Mouse (Mus musculus): ENCODE data around the gene Ankrd44. TPM values are rescaled to one million over a fixed set of nuclear protein-coding genes. Genes with fewer than 3 reads are reported as not detected.
"Not testable (repeated sequence)": the region's sequence is repeated elsewhere in the genome, so short reads cannot be mapped to it uniquely, and the experiment has no call there.

The Ankrd44 gene
- total RNA-seq (2021): 10 to 100 TPM; 12.1 to 12.8 TPM

DNA sequence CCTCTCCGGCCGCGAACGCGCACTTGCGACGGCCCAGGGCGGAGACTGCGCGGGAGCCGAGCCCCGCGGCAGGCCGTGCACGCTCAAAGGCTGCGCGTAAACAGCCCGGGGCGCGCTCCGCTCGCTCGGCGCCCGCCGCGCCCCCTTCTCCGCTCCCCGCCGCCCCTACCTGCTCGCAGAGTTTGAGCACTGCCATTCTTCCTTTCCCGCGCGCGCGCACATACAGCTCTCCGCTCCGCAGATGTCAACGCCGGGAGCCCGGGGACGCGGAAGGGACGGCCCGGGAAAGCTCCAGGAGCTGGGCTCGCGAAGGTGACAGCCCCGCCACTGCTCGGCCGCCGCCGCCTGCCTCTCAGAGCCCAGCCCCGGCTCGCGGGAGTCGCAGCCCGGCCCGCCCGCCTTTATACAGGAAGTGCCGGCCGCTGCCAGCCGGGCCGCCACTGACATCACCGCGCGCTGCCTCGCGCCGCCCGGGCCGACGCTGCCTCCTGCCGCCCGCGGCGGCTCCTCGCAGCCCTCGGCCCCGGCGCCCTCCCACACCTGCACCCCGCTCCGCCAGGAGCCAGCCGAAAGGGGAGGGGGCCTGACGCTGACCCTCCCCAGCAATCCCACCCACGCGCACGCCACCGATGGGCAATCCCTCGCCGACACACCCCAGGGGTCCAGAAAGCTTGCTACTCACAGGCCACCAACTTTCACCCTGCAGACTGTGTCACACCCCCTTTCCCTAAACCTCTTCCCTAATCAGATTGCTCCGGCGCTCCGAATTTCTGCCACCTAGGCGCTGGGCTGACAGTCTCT is at the start of gene Ankrd44:
TSS of gene Ankrd44 (minus strand) at position 417 of the 801 bp plus-strand sequence.
- intact Hi-C loops (cut with DNase I): loop anchor here (1.0 to 5.0 kb wide), 4 partner anchors 51 to 259 kb away; no protein-coding TSS in a partner anchor
- peak; percentile 77 for DNase-seq (ENCODE audit: low spot score)

DNA sequence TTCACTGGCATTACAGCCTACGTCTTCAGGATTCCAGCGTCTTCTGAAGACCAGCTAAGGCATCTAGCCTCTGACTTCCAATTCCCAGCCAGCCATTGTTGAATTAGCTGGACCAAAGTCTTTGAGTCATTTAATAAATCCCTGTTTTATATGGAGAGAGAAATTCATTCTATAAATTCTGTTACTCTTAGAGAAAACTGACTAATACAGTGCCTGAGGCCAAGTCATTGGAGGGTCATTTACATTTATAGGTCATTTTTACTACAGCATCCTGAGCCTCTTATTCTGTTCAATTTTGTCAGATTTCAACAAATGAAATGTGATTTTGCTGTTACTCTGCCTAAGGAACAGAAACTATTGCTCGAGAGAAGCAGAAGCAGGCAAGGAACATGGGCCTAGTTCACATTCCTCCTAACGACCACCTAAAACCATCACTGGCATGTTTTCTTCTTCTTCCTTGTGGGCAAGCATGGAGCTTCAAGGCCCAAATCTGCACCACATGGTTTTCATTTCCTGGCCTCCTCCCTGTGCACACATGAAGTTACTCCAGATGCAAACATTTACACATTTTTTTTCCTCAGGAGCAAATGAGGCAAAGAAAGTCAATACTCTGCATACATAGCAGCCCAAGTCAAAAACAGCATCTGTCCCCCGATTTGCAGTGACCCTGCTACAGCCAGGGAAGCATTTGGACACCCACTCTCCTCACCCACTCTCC is 45.7 kb upstream of the Ankrd44 start:
- intact Hi-C loops (cut with DNase I): loop anchor here (10.0 kb wide), 1 partner anchor 537 kb away; the partner anchor contains the start of gene Gtf3c3
- no peak for DNase-seq (ENCODE audit: low spot score)

DNA sequence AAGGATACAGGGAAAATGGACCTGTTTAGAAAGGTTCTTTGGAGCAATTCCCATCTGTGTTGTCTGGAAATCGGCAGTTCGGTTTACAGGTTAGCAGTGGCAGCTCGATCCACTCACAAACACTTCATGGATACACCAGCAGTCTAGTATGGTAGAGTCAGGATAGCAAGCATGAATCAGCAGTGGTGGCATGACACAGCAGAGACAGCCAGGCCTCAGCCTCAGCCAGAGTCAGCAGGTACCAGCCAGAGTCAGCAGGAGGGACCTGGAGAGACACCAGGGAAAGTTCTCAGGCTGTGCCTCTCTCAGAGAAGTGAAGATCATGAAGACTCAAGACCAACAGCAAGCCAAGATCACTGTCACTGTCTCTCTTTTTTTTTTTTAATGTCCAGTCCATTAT is 40.7 kb upstream of the Ankrd44 start:
- intact Hi-C loops (cut with DNase I): no loop called here
- no peak for DNase-seq (ENCODE audit: low spot score)

DNA sequence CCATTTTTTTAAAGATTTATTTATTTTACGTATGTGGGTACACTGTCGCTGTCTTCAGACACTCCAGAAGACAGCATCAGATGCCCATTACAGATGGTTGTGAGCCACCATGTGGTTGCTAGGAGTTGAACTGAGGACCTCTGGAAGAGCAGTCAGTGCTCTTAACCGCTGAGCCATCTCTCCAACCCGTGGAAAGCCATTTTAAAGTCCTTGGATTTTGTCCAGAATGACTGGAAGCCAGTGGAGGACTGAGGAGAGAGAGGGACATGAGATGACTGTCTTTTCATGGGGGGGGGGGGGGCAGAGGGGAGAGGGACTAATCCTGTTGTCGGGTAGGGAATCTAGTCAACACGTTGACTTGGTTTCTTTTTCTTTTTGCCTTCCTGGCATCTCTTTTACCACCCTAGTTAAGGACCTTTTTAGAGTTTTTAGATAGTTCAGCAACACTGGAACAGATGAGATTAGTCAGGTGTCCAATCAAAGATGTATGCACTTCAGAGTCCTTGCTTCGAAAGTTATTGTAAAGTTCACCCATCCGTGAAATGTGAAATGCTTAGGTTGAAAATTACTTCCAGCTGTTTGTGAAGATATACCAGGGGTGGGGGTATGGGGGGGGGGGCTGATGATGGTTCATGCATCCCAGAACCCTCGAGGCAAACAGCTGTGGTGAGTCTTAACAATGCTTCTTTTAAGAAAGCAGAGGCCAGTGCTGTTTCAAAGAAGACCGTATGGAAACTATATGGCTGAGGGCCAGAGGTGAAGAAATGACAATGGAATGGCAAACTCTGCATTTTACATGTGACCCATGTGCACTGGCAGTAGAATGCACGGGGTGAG is 39.2 kb upstream of the Ankrd44 start:
- no peak for DNase-seq (ENCODE audit: low spot score)
- intact Hi-C loops (cut with DNase I): no loop called here

DNA sequence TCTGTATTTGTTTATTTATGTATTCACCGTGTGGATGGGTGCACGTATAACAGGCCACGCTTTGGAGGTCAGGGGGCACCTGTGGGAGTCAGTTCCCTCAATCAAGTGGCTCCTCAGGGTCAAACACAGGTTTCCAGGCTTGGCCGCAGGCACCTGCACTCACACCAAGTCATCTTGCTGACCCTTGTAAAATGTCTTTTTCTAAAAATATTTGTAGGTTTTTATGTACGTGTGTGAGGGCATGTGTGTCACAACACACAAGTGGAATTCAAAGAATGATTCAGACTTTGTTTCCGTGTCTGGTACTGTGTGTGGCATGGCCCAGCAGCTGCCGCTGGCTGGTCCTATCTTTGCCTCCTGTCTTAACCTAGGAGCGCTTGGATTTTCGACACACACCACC is 35.5 kb upstream of the Ankrd44 start:
- intact Hi-C loops (cut with DNase I): no loop called here

DNA sequence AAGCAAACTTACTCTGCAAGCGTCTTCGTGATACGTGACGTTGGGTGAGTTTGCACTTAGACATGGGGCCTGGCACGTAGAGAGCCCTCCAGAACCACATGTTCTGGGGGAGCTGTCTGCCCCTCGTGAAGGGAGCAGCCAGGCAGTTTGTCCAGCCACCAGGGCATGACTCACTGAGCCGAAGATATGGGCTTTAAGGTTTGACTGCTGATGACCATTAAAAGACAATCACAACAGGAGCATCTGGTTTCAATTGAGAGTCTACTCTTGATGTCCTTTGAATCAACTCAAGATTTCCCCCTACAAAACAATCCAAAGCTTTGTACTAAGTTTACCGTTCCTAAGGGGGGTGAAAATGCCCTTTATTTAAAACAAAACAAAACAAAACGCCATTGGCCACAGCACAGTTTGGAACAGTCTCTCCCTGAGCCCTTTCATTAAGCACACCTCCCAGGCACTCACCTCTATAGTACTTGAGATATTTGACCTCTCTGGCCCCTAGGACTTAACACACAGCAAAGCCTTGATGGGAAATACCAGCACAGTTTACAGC is 34.5 kb upstream of the Ankrd44 start:
- no peak for DNase-seq (ENCODE audit: low spot score)
- intact Hi-C loops (cut with DNase I): no loop called here

More for the DNA sequence above, 35.5 kb upstream of the Ankrd44 start:
- no peak for DNase-seq (ENCODE audit: low spot score)

DNA sequence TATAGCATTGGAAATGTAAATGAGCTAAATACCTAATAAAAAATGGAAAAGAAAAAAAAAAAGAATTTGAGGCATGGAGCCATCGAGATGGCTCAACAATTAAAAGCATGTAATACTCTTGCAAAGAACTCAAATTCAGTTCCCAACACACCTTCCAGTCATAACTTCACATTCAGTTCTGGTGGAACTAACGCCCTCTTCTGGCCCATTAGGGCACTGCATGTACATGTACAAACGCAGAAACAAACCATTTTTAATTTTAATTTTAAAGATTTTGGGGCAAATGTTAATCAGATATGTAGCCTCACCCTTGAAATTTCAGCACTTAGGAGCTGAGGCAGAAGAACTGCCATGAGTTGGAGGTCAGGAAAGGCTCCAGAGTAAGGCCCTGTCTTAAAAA is 32.3 kb upstream of the Ankrd44 start:
- intact Hi-C loops (cut with DNase I): no loop called here
- no peak for DNase-seq (ENCODE audit: low spot score)

DNA sequence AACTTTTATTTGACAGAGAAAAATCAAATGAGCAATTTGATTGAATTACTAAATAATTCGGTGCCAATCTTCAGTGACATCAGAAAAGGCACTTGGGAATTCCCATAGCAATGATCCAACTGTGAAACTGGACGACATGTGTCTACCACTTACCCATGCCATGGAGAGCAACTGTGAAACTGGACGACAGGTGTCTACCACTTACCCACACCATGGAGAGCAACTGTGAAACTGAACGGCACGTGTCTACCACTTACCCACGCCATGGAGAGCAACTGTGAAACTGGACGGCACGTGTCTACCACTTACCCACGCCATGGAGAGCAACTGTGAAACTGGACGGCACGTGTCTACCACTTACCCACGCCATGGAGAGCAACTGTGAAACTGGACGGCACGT is 30.8 kb upstream of the Ankrd44 start:
- DNase-seq (ENCODE audit: low spot score); intact Hi-C loops (cut with DNase I): not testable (repeated sequence)

DNA sequence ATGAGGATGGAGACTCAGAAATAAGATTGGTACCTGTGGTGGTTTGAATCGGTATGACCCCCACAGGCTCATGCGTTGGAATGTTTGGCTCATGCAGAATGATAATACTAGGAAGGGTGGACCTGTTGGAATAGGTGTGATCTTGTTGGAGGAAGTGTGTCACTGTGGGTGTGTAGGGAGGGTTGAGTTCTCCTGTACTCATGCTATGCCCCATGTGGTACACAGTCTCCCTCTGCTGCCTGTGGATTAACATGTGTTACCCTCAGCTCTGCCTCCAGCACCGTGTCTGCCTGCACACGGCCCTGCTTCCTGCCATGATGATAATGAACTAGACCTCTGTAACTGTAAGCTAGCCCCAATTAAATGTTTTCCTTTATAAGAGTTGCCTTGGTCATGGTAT is 28.7 kb upstream of the Ankrd44 start:
- intact Hi-C loops (cut with DNase I): no loop called here
- no peak for DNase-seq (ENCODE audit: low spot score)

DNA sequence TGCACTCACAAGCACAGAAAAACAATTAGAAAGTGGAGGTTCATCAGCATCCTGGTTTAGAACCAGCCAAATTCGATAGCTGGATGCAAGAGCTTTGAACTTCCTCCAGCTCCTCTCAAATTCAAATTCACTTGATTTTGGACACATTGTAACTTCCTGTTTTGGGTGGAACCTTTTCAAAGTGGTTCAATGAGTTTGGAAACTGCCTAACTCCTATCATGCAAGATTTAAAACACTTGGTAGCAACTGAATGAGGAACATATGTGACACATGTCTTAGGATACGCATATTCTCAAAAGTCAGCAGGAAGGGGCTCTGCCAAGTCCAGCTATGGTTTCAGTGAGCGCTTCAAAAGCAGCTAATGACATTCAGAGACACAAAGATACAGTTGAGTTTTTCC is 18.5 kb upstream of the Ankrd44 start:
- intact Hi-C loops (cut with DNase I): no loop called here

DNA sequence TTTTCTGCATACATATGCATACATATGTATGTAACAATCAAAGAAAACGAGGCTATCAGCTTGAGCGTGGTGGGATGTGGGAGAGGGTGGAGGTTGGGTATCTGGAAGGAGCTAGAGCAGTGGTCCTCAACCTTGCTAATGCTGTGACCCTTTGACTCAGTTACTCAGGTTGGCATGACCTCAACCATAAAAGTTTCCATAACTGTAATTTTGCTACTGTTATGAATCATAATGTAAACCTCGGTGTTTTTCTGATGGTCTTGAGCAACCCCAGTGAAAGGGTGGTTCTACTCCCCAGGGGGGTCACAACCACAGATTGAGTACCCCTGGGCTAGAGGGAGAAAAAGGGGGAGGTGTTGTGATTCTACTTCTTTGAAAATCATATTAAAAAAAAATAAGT is 9.3 kb upstream of the Ankrd44 start:
- DNase-seq (ENCODE audit: low spot score): no peak
- intact Hi-C loops (cut with DNase I): no loop called here

More for the DNA sequence above, 18.5 kb upstream of the Ankrd44 start:
- no peak for DNase-seq (ENCODE audit: low spot score)

DNA sequence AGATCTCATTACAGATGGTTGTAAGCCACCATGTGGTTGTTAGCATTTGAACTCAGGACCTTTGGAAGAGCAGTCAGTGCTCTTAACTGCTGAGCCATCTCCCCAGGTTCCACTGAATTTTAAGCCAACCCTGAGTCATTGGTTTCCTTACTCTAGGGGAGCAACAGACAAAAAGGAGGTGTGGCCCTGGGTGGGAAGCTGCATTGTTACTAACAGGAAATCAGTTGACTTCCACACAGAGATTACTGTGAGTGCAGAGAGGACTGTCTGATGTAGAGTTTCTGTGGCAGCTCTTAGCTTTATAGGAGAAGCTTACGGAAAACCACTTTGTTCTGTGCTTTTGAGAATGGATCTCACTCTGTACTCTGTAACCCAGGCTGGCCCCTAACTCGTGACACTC is 8.7 kb upstream of the Ankrd44 start:
- intact Hi-C loops (cut with DNase I): no loop called here
- DNase-seq (ENCODE audit: low spot score): no peak

DNA sequence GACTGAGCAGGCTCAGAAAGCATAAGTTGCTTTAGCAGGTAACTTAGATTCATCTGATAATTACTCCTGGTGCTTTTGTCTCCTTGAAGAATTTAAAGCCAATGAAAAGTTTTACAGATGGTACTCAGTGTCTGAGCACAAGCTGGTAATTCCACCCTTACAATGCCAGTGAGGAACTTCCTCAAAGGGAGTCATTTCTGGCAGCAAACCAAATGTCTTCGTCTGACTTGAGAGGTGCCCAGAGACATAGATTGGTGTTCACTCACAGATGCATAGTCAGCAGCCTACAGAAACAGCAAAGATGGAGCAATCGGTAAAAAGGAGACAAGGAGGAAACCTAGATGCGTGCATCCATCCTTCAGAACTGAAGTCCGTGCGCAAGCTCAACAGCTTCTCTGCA is 7.5 kb upstream of the Ankrd44 start:
- intact Hi-C loops (cut with DNase I): no loop called here

DNA sequence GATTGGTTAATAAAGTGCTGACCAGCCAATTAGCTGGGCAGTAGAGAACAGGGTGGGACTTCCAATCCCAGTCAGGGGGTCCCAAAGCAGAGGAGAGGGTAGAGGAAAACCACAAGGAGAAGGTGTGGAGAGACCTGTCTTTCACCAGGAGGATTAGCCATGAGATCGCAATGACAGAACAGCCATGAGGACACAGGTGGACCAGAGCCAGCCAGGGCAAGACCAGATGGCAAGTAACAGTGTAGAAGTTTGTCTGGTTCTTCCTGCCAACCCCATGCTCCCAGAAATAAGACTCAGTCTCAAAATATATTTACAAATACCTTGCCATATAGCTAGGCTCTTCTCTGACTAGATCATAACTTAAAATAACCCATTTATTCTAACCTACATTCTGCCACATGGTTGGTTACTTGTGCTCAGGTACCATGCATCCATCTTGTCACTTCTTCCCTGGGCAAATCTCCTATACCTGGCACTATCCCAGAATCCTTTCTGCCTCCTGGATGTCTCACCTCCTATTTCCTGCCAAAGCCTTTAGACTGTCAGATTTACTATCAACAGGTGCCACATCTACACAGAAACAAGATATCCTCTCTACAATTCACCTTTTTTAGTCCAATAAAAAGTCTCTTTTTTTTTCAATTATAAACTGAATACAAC is 6.4 kb upstream of the Ankrd44 start:
- intact Hi-C loops (cut with DNase I): no loop called here
- DNase-seq (ENCODE audit: low spot score): no peak

More for the DNA sequence above, 7.5 kb upstream of the Ankrd44 start:
- DNase-seq (ENCODE audit: low spot score): no peak

DNA sequence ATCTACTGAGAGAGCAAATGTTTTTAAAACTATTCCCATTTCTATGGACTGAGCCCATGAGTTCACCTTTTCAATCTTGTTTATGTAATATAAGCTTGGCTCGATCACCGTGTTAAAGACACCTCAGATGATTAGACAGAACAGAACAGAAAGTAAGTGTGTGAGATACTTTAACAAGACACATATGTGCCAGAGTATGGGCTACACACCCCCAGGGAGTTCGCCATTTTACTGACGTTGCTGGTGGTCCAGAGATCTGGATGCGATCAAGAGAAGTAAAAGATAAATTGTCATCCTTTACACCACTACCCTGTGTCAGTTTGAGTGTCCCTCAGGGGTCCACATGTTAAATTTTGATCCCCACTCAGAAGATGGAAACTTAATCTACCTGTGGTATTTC is 5.0 kb upstream of the Ankrd44 start:
- intact Hi-C loops (cut with DNase I): no loop called here
- no peak for DNase-seq (ENCODE audit: low spot score)

DNA sequence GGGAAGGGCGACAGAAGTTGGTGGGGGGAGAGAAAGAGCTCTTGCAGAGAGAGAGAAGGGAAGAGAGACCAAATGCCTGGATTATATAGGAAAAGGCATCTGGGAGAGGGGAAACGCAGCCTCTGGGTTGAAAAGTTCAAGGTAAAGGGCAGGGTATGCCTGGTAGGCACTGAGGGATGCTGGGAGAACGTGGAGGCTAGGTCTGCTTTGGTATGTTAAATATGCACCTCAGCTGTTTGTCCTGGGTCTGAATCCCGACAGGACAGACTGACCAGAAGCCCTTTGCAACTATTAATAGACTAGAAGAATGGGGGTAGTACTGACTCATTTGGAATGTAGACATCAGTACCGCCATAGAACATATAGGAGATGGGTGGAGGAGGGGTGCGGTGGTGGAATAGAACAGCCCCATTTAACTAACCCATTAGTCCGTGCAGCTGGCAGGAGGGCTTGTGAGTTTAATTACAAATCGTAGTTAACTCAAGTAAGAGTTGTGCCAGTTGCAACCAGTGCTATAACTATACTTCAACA is 4.5 kb upstream of the Ankrd44 start:
- DNase-seq (ENCODE audit: low spot score): no peak
- intact Hi-C loops (cut with DNase I): no loop called here

DNA sequence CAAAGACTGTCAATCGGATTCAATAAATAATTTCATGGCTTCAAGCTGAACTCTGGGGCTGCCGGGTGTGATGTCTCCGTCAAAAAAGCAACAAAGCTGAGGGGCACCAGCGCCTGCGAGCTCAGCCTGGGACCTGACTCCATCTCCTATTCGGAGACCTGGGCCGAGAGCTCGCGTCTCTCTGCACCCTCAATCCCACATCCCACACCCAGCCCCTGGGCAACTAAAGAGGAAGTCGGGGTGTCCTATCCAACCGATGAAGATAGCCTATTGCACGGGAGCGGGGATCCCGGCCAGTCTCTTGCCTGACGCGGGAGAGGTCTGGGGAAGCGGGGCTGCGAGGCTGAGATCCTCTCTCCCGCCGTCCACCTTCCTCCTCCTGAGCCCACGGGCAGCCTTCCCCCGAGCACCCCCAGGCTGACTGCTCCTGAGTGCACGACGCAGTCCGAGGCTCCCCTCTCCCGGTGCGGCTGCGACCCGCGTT is 694 bp downstream of the Ankrd44 start:
- DNase-seq (ENCODE audit: low spot score): no peak
- intact Hi-C loops (cut with DNase I): loop anchor here (5.0 kb wide), 2 partner anchors 52 to 168 kb away; no protein-coding TSS in a partner anchor

DNA sequence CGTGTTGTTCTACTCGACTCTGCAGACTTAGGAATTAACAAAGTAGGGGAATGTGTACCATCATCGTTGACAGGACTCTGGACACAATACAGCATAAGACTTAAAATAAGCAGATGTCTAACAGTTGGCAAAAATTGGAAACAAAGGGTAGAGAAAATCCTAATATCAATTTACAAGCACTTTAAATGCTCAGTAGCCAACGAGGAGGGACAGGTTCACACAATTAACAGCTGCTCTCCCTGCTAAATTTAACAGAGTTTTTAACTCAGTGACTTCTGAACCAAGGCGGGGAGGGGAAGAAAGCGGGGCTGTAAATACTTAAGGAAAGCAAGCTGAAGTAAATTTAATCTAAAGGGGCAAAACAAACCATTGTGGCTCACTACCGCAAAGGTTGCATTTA is 1.4 kb downstream of the Ankrd44 start:
- no peak for DNase-seq (ENCODE audit: low spot score)
- intact Hi-C loops (cut with DNase I): loop anchor here (5.0 kb wide), 2 partner anchors 53 to 167 kb away; no protein-coding TSS in a partner anchor

DNA sequence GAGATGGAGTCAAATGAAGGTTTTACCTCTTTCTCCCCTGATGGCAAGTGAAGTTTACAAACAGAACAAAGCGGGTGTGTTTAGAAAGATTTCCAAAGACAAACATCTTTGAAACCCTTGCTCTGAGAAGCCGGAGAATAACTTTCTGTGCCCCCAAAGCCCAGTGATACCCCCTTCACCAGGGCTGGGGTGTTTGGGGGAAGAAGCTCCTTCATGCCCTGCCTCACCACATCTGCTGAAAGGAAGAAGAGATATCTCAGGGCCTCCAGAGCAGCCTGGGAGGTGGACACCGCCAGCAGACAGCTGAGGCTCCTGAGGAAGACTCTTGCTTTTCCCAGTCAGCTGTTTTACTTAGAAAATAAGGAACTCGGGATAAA is 1.9 kb downstream of the Ankrd44 start:
- intact Hi-C loops (cut with DNase I): no loop called here
- DNase-seq (ENCODE audit: low spot score): no peak
